Mouse (Mus musculus) cortical plate, adult 2 months (tissue): ENCODE results near the gene Rpl7l1. TPM values are rescaled to one million over a fixed set of nuclear protein-coding genes. Genes with fewer than 3 reads are reported as not detected.

Experiments used
- H3K27ac ChIP-seq: fragments of 200-500 bp; 2 replicates; pipeline ENCODE4 v1.5.1; 2012; ENCODE audit warnings: low read length, control low read depth, inconsistent platforms; ENCODE audit not compliant: insufficient read depth
- H3K4me1 ChIP-seq: fragments of 200-500 bp; 2 replicates; pipeline ENCODE4 v1.6.1; 2011; ENCODE audit warnings: low read length; ENCODE audit not compliant: control insufficient read depth, insufficient read depth
- H3K4me3 ChIP-seq: fragments of 200-500 bp; 2 replicates; pipeline ENCODE4 v1.5.1; 2011; ENCODE audit warnings: mild to moderate bottlenecking, low read length, control low read depth; ENCODE audit not compliant: insufficient read depth
- CTCF ChIP-seq: fragments of 200-500 bp; IDR thresholded peaks from 2 replicates; pipeline ENCODE4 v1.5.1; 2011; ENCODE audit warnings: mild to moderate bottlenecking, control low read depth, low read length; ENCODE audit not compliant: insufficient read depth; ENCODE audit errors: extremely low read depth
- POLR2A ChIP-seq: fragments of 200-500 bp; IDR thresholded peaks from 2 replicates; pipeline ENCODE4 v1.6.1; 2011; ENCODE audit warnings: mild to moderate bottlenecking, low read length, control low read depth; ENCODE audit not compliant: insufficient read depth; ENCODE audit errors: extremely low read depth
- polyA plus RNA-seq: library from polyadenylated mRNA; depleted of rRNA; stranded (reverse); fragments of >200 nt; gene quantifications from 2 replicates; pipeline ENCODE4 v1.2.3, GENCODE M21; 2012

Rpl7l1 gene
- polyA plus RNA-seq, 1 experiment: 43.6 TPM

DNA sequence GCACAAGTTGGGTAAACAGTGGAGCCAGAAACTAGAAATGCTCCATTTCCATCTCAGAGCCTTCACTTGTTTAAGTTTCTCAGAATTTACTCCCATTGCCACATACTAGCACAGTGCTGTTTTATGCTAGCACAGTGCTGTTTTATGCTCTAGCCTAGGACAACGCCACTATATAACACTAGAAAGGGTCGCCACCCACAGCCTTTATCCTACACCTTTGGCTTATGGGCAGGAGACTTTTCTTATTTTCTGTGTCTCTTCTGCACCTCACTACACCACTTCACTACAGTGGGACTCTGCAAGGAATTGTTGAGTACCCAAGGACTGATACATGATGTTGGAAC lies 722 bp upstream of the Rpl7l1 start:
- Histone ChIP-seq H3K4me3 (peak overlapping the region; percentile 68; the same call in 1 of the 2 replicates), H3K27ac (no peak overlapping the region), H3K4me1 (no peaks in the 10 kb centered on the region)
- no peak for TF ChIP-seq POLR2A
- TF ChIP-seq CTCF: no peak

DNA sequence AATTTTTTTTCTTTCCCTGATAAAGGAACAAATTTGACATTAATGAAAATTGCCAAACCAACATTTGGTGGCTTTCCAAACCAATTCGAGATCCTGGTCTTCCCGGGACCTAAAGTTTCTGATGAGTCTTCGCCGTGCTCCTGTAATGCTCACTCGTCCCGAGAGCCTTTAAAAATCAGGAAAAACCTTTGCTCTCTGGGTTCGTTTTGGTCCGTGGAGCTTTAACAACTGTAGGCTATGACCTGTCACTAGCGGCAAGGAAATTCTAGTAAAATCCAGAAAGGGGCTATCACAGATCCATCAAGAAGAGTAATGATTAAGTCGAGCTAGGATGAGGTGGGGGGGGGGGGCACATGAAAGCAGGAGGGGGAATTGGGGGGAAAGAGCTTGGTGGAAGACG lies 596 bp downstream of the Rpl7l1 start:
- Histone ChIP-seq H3K27ac (0 out of 2 replicates have a peak overlapping the region, but pooled peaks have one; percentile 4), H3K4me1 (no peaks in the 10 kb centered on the region), H3K4me3 (peak overlapping the region; percentile 68)
- TF ChIP-seq CTCF (no peak), POLR2A (no peak)

DNA sequence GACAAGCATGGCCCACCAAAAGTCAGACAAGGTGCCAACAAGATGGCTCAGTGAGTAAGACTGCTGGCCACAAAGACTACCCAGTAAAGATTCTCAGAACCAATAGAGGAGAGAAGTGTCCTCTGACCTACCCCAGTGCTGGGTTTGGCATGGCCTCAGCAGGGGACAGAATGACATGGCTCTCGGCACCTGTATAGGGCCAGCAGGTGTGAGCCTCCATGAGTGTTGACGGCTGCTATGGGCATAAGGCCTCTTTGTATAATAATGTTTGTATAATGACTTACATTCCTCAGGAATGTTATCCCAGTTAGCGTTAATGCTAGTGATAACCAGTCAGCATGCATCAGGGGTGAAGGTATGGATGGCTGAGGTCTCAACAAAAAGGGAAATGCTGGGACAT lies 6.4 kb downstream of the Rpl7l1 start:
- Histone ChIP-seq H3K27ac (no peak overlapping the region), H3K4me3 (no peak overlapping the region), H3K4me1 (0 out of 2 replicates have a peak, but pooled peaks cover 2% of the 10 kb centered on the region)
- TF ChIP-seq CTCF: no peak
- no peak for TF ChIP-seq POLR2A

DNA sequence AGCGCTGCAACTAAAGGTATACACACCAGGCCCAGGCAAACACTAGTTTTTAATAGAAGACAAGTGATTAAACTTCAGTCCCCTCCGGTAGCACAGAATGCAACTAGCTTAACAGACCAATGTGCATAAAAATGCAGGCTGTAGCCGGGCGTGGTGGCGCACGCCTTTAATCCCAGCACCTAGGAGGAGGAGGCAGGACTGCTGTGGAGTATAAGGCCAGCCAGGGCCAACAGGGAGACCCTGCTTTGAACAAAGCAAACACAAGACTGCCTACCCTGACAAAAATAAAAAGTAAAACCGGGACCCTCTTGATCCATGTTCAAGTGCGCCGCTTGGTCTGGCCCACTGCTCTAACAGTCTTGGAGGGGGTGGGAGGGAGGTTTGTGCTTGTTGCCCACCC lies 7.4 kb downstream of the Rpl7l1 start:
- no peak overlapping the region for H3K4me3 ChIP-seq

DNA sequence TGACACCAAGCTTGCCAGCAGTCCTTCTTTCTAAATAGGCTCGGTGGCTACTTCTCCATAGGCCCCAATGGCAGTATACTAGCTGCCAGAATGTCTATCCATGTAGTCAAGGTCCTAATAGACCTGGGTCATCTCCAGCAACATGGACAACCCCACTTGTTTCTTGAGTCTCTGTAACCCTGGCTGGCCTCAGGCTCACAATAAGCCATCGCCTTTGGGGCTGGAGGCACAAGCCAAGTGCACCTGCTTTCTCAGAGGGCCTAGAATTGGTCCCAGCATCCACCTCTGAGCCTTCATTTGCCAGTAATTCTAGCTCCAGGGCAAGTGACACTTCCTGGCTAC lies 8.4 kb downstream of the Rpl7l1 start:
- Histone ChIP-seq H3K4me1 (0 out of 2 replicates have a peak, but pooled peaks cover 2% of the 10 kb centered on the region), H3K4me3 (no peak overlapping the region), H3K27ac (no peak overlapping the region)
- TF ChIP-seq POLR2A (no peak), CTCF (no peak)

More for the DNA sequence above, 7.4 kb downstream of the Rpl7l1 start:
- no peak overlapping the region for H3K27ac ChIP-seq
- TF ChIP-seq POLR2A (no peak), CTCF (no peak)
- 0 out of 2 replicates have a peak, but pooled peaks cover 2% of the 10 kb centered on the region for H3K4me1 ChIP-seq

DNA sequence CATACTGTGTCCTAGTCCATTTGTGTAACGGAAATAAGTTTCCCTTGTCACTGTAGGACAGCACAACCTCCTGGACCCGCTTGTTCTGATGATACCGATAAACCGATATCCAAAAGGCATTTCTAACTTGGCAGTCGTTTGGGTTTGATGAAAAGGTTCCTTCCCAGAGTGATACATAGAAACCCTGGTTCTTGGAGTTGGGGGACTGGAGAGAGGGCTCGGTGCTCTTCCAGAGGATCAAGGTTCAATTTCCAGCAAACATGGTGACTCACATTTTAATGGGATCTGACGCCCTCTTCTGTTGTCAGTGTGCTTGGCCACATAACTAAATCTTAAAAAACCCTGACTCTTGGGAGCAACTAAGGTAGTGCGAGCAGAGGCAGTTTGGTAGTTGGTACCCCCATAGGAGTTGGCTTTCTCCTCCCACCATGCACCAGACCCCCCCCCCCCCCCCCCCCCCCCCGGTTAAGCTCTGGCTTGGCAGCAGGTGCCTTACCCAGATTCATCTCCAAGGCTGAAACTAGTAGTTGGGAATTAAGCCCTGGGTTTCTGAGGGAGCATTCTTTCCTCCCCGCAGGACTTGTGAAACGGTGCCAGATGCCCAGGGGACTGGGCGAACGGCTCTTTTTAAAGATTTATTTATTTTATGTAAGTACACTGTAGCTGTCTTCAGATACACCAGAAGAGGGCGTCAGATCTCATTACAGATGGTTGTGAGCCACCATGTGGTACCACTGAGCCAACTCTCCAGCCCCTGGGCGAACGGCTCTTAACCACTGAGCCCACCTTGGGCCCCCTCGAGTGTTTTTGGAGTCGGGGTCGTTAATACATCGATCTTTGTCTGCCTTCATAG lies 9.0 kb downstream of the Rpl7l1 start:
- peak overlapping the region; percentile 48; the same call in 1 of the 2 replicates for H3K27ac ChIP-seq
- TF ChIP-seq POLR2A (0 out of 2 replicates have a peak, but pooled peaks have one; percentile 13), CTCF (peak; percentile 19; the same call in 1 of the 2 replicates)
- H3K4me3 ChIP-seq: peak overlapping the region; percentile 85
- 0 out of 2 replicates have a peak, but pooled peaks cover 2% of the 10 kb centered on the region for H3K4me1 ChIP-seq

DNA sequence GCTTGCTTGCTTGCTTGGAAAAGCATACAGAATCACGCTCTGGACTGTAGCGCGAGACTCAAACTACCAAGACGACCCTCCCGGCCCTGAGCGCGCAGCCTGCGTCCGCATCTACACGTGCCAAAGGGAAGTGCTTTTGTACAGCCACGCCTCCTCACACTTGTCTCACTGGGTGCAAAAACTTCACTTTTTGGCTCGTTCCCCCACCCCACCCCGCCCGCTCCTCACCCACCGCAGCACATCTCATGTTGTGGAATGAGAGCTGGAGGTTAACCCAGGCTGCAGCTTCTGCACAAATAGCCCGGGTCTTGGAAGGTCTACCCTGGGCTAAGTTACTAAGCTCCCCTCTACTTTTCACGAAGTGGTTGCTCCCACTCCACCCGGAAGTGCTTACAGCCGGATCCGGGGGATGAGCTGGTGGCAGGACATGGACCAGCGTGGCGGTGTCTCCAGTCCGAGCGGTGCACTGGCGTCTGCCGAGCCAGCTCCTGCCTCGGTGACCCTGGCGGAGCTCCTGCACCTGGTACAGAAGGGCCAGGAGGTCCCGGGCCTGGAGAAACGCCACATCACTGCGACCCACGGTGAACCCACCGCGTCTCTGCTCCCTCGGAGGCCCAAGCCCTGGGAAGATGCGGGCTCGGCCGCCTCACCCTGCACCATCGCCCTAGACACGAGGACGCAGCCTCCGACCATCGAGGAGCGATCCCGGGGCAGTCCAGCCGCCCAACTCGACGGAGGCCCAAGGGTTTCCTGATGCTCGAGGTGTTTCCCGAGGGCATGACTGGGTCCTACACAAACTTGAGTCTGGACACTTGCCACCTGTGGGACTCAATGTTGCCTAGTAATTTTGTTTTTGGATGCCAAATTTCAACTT lies 9.8 kb downstream of the Rpl7l1 start, which contains the start of gene 2310039H08Rik:
TSS of gene 2310039H08Rik (plus strand) at position 232 of the 874 bp plus-strand sequence.
- peak within 1 kb of the TSS; percentile 48 for H3K27ac ChIP-seq
- 0 out of 2 replicates have a peak, but pooled peaks cover 2% of the 10 kb centered on the region for H3K4me1 ChIP-seq
- peak within 1 kb of the TSS; percentile 85 for H3K4me3 ChIP-seq
- no peak for TF ChIP-seq CTCF
- TF ChIP-seq POLR2A: peak; percentile 87

DNA sequence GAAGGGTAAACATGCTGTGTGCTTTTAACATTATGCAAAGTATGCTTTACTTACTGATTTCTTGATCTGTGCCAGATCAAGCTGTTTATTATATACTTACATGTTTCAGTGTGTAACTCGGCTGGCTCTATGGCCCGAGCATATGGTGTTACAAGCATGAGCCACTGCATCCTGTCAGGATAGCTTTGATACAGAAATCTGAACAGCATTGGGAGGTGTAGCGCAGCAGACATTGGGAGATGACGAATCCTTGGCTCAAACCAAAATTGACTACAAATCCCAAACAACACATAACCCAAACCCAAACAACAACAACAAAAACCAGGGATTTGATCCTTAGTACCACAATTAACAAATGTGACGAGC lies 10.5 kb downstream of the Rpl7l1 start:
- H3K4me3 ChIP-seq: peak overlapping the region; percentile 85
- 0 out of 2 replicates have a peak, but pooled peaks cover 2% of the 10 kb centered on the region for H3K4me1 ChIP-seq
- no peak overlapping the region for H3K27ac ChIP-seq
- no peak for TF ChIP-seq CTCF
- no peak for TF ChIP-seq POLR2A

DNA sequence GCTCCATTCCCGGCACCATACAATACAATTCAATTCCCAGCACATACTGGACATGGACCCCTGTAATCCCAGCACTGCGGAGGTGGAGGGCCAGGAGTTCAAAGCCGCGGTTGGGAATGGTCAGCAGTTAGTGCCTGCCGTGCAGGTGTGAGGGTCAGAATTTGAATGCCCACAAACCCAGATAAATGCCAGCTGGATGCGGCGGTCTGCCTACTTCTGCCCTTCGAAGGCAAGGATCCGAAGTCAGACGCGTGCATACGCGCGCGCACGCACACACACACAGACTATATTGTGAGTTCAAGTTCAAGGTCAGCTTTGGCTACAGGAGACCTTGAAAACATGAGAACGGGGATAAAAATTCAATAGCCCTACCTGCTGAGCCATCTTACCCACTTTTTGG lies 10.9 kb downstream of the Rpl7l1 start:
- Histone ChIP-seq H3K4me3 (no peak overlapping the region; the same call in 1 of the 2 replicates), H3K27ac (no peak overlapping the region), H3K4me1 (0 out of 2 replicates have a peak, but pooled peaks cover 2% of the 10 kb centered on the region)
- TF ChIP-seq CTCF: no peak
- no peak for TF ChIP-seq POLR2A
